Mouse (Mus musculus) heart, postnatal 14 days (tissue): ENCODE results near the gene Dhtkd1. TPM values are rescaled to one million over a fixed set of nuclear protein-coding genes. Genes with fewer than 3 reads are reported as not detected.
A peak's percentile ranks its signal among the peaks of the same experiment; 100 is the strongest.

Experiments used
- DNase-seq, 2 experiments: peaks; one replicate each; pipeline ENCODE4 v3.0.0; 2021 to 2022
- intact Hi-C: fragments of 180-260 bp; cut with DNase I; formaldehyde crosslinking; loops from one replicate; pipeline ENCODE4 v1.15.1; 2025
- total RNA-seq, 2 experiments: library from RNA; stranded (reverse); gene quantifications; 2 replicates each; pipeline ENCODE4 v1.2.3; 2021

Dhtkd1 gene
- total RNA-seq, 2 experiments from 2014 or later, result 1.9 to 5.7 TPM

DNA sequence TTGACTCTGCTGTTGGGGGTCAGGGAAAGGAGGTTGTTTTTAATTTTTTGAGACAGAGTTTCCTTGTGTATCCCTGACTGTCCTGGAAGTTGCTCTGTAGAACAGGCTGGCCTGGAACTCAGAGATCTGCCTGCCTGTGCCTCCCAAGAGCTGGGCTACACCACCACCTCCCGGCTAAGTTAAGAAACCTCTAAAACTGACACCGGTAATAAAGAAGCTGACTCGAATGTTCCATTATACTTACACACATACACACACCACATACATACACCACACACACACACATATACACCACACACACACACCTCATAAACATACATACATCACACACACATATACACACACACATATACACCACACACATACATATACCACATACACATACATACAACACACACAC is 7.7 kb downstream of the Dhtkd1 start:
- no peak for DNase-seq
- intact Hi-C loops, result no loop called here

DNA sequence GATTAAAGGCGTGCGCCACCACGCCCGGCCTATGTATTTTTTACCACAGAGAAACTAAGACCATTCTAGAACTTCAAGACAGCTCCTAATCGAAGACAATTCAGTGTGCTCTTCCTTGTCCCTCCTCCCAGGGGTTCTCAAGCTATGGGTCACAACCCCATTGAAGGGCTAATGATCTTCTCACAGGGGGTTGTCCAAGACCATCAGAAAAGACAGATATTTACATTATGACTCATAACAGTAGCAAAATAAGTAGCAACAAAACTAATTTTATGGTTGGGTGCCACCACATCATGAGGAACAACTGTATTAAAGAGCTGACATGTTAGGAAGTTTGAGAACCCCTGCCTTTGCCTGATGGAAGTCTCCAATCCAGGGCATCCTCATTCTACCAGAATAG is 10.7 kb downstream of the Dhtkd1 start:
- DNase-seq, result no peak
- intact Hi-C loops, result no loop called here

DNA sequence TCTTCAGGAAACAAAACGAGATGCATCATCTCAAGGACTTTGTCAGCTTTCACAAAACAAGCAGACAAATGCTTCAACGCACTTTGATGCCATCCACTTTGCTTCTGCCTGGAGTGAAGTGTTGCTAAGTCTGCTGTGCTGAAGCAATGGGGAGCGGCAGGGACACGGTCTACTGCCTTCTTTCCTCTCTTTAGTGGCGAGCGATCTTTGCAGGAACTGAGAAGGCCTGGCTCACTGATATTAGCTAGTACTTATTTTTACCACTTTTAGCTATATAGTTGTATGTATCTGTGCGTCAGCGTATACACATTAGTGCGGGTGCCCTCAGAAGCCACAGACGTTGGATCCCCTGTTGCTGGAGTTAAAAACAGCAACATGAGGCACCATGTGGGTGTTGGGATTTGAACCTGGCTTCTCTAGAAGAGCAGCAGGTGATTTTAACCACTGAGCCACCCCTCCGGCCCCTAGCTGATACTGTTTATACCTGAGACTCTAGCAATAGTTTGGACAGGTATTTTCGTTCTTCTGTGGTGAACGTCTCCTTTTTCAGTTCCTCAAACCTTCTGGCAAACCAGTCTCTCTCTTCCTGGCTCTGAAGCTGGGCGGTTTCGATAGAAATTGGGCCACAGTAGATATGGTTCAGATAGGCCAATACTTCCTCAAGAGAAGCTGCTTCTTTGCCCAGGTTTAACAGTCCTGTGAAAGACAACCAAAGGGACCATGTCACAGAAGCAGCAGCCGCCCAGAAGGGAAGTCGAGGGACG is 12.1 kb downstream of the Dhtkd1 start:
- intact Hi-C loops, result no loop called here
- no peak for DNase-seq

DNA sequence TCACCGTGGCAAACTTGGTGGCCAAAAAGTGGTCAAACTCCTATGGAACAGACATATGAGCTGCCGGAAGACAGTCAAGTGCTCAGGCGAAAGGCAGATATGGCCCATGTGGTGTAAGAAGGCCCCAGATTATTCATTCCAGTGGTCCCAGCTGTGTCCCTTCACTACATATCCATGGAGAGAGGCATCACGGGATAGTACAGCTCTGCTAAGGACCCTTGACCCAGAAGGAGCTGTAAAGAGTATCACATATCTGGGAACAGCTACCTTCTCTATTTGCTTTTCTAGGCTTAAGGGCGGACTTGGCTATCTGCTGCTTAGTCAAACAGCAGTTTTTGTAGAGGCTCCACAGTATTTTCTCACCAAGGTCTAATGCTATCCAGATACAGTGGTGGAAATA is 12.8 kb downstream of the Dhtkd1 start:
- intact Hi-C loops, result no loop called here
- DNase-seq, result no peak

DNA sequence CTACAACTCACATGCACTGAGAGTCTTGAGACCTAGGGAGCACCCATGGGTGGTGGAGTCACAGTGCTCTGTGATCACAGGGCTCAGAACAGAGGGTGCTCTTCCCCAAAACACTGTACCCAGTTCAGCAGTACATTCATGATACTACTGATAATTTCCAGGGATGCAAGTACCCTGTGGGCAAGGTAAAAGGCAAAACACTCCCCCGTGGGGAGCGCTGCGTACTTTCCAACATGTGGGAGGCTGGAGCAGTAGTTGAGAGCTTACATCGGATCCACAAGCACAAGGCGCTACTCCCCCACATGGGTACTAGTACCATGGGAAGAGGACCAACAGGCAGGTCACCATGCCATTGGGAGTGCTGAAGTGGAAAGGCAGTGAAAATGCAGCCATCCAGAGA is 15.1 kb downstream of the Dhtkd1 start:
- DNase-seq, result no peak
- intact Hi-C loops, result no loop called here

DNA sequence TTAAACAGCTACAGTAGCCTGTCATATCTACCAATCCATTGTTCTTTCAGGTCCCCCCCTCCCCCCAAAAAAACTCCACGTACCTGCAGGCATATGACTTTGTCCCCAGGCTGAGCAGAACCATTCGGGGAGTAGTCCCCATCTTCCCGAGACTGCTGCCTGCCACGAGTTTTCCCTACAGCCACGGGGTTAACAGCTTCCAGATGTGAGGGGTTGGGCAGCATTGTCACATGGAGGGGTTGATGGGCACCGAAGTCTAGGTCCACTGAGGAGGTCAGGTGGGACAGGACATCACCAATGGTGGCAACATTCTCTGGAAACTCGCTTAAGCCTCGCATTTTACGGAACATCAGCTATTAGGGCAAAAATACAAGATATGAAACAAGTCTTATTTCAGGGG is 18.8 kb downstream of the Dhtkd1 start:
- DNase-seq, result no peak
- intact Hi-C loops, result no loop called here

DNA sequence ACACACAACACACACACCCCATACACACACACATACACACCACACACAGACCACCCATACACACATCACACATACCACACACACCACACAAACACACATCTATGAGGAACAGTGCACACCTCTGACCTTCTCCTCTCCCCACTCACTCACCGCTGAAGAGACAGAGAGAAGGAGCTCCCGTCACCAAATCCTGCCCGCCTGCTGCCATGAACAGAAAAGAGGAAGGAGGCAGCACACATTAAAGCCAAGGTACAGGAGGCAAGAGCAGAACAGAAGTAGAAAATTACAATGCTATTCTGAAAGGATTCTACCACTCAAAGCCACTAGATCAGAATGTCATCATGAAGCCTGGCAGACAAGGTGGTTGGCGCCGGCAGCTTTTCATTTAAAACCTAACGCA is 19.8 kb downstream of the Dhtkd1 start:
- no peak for DNase-seq
- intact Hi-C loops, result no loop called here

DNA sequence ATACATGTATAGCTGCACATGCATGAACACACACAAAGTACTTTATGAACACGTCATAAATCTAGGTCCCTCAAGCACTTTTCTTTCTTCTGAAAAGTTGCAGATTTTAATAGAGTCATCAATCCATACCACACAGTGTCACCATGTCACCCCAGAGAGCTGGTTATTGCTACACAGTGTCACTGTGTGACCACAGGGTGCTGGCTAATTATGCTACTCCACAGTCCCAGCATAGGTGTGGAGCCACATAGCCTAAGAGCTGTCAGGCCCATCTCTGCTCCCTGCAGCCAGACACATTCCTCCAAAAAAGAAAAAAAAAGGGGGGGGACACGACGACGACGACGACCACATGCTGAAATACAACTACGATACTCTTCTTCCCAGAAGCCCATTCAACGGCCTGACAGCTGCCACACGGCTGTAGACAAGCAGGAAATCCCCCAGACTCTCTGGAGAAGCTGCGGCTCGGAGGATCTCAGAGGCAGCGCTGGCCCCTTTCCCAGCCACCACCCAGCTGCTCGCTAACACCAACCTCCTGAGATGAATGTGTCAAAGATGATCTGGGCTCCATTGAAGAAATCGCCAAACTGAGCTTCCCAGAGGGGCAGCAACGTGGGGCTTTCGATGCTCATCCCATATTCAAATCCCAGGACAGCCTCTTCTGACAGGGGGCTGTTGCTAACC is 31.2 kb downstream of the Dhtkd1 start:
- intact Hi-C loops, result no loop called here
- peak in 1 of 2 experiments; percentile 13 for DNase-seq

DNA sequence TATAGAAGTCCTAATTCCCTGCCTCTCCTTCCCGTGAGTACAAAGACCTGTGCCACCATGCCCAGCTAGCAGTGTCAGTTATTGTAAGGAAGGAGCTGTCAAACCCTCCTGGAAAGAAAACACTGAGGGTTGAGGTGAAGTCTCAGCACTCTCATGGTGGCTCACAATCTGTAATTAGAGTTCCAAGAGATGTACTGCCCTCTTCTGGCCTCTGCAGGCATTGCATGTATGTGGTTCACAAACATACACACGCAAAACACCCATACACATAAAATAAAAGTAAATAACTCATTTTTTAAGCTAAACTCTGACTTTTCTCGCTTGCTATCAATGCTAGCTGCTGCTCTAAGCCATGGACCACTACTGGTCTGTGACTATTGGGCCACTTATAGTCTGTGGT is 36.0 kb downstream of the Dhtkd1 start:
- intact Hi-C loops, result no loop called here
- peak; percentile 21 to 35 for DNase-seq

DNA sequence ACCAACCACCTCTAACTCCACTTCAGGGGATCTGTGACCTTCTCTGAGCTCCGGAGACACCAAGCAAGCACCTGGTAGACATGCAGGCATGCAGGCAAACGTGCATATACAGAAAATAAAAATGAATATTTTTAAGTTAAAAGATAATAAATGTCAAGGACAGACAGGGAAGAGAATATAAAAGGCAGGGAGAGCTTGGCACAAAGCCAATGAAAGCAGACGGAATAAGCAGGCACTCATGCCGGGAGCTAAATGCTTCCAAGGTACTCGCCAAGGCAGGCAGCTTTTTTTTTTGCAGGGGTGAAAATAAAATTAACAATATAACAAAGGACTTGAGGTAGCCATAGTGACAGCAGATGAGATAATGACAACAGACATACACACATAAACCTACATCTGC is 36.5 kb downstream of the Dhtkd1 start:
- intact Hi-C loops, result no loop called here

DNA sequence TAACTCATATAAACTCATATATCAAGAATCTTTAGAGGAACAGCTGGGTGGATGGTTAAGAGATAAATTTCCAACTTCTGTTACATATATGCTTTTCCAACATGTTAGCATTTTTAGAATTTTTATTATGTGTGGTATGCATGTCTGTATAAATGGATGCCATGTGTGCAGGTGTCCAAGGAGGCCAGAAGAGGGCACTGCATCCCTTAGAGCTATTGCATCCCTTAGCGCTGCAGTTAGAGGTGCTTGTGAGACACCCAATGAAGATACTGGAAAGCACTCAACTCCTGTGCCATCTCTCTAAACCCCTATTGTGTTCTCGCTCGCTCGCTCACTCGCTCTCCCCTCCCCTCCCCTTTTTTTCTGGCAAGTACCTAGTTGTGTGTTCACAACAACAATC is 42.4 kb downstream of the Dhtkd1 start:
- peak in 1 of 2 experiments; percentile 23 for DNase-seq

More for the DNA sequence above, 36.5 kb downstream of the Dhtkd1 start:
- peak in 1 of 2 experiments; percentile 25 for DNase-seq

DNA sequence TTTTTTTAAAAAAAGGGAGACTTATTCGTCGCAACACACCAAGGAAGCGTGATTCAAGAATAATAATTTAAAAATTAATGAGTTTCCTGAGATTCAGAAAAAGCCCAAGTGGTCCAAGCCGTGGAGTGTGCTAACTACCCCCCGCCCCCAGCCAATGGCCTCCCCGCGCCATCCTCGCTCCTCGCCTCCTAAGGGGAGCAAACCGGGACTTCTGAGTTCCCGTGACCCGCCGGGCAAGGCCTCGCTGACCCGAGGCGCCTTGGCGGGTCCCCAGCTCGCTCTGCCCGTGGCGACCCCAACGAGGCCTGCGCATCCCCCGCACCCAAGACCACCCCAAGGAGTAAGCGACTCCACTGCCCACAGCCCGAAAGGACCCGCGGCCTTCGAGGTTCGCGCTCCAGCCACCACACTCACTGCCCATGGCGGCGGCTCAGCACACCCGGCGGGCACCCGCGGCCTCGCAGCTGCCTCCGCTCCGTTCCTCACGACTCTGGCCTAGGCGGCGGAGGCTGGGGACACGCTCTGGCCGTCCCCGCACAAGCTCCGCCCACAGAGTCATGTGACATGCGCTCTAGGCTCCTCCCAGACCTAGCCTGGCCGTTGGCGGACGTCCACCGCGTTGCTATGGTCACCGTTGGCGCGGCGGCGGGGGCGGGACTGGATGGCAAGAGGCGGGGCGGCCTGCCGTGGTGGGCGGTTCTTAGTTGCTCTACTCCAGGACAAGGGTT is 47.6 kb downstream of the Dhtkd1 start, which contains the start of gene Sec61a2:
Gene Sec61a2 (minus strand): TSS at position 590 of the 728 bp plus-strand sequence.
- intact Hi-C loops, result loop anchor here (2.0 to 10.0 kb wide), 2 partner anchors 56 to 270 kb away; partner anchors contain the start of gene Upf2
- DNase-seq, result peak; percentile 100

More for the DNA sequence above, 42.4 kb downstream of the Dhtkd1 start:
- intact Hi-C loops, result no loop called here

DNA sequence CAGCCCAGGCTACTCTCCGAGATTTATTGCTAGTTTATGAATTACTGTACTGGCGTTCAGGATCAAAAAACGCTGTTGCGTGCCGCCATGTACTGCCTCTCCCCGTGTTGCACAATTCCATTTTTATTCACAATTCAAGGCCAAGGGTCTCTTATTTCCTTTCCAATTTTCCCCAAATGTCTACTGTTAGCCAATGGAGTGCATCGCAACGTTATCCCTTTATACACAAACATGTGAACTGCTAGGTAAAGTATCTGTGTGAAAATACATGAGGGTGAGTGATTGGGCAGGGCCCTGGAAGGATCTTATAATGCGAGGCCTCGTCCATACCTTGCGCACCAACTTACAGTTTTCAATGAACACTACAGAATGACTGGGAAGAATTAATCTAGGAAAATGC is 48.3 kb downstream of the Dhtkd1 start:
- DNase-seq, result no peak
- intact Hi-C loops, result loop anchor here (2.0 to 10.0 kb wide), 2 partner anchors 57 to 271 kb away; partner anchors contain the start of gene Upf2

DNA sequence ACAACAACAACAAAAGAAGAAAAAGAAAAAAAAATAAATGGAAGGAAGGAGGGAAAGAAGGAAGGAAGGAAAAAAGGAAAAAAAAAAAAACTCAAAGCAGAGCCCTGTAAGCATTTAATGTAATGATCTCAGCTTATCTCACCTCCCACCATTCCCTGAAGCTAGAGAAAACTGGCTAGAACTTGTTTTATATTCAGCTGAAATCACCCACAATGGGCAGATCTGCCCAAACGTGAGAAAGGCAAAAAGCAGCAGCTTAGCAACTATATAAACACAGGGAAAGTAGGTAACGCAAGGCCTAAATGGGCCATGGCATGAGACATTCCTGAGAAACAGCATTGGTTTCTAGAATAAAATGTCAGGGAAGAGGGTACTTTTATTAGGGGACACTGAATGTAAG is 53.2 kb downstream of the Dhtkd1 start:
- intact Hi-C loops, result no loop called here
- DNase-seq, result no peak

DNA sequence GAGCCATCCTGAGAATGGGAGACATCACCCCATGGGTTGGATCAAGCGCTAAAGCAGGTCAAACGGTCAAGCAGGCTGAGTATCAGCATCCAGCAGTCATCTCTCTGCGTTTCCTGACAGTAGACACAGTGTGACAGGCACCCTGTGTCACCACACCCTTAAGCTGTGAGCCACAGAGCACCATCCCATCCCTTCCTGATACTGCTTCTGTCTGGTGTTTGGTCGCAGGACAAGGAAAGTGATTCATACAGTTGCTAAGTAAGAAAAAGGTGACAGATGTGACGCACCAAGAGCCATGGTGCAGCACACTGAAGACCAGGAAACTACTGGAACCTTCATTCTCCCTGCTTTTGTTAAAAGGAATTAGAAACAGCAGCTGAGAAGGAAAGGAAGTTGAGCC is 53.7 kb downstream of the Dhtkd1 start:
- no peak for DNase-seq
- intact Hi-C loops, result no loop called here

DNA sequence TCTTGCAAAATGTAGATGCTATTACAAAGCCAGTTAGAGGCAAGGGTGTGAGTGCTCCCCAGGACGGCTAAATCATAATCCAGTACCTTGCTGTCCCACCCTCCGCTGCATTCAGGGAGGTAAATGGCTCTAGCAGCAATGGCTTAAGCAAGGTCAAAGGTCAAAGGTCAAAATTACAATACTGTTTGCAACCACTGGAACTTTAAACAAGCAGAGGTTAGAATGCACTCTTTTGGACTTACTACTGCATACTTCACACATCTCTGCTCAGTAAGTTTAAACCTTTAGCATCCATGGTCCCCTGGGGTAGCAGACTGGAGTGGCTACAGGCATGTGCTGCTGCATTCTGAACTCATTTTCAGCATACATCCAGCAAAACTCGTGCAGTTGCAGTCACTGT is 65.1 kb downstream of the Dhtkd1 start:
- intact Hi-C loops, result no loop called here
- no peak for DNase-seq

DNA sequence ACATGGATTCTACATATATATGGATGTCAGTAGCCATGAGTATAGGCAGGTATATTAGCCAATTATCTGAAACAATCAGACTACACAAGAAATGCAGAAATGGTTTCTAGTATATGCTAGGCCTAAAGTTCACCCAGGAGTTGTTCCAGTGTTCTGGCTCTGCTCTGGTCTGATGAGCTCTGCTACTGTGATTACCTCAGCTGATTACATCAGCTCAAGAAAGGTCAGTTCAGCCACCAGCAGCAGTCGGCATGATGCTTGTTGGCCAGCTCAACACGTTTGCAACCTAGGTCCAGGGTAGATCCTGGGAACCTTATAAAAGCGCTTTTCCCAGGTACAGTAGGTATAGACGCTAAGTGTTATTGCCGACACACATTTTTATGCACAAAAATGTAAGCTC is 72.8 kb downstream of the Dhtkd1 start:
- intact Hi-C loops, result no loop called here
- DNase-seq, result no peak

DNA sequence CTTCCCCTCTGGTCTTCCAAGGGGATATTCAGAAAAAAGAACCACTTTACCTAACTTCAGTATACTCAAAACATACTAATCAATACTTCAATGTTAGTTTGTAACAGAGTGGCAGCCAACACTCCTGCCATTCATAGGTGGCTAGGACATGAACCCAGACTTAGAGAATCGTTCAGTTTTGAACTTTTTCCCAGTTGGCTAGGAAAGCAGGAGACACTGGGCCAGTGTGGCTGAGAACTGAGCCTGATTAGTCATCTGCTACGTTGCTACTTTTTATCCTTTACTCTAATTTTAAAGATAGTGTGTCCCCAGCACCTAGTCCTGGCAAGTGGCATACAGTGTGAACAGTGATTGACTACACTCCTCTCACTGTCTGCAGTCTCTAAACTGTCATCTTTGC is 74.9 kb downstream of the Dhtkd1 start:
- no peak for DNase-seq
- intact Hi-C loops, result no loop called here

DNA sequence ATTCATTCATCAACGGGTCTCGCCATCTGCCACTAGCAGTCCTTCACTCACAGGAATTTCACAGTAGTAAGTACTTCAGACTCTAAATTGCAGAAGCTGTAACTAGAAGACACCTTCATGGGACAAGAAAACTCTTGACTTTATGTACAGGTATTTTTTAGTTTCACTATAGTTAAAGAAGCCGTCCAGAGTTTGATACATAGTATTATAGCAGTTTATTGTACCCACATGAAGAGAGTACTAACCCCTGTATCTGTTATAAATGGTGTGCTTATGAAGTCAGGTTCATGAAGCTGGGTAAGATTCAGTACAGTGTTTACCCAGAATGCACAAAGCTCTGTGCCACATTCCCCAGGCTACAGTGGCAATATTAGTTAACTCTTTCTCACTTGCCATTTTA is 79.8 kb downstream of the Dhtkd1 start, which contains the start of gene Gm13199:
Gene Gm13199 (minus strand): TSS at position 101 of the 400 bp plus-strand sequence.
- intact Hi-C loops, result no loop called here
- DNase-seq, result no peak

DNA sequence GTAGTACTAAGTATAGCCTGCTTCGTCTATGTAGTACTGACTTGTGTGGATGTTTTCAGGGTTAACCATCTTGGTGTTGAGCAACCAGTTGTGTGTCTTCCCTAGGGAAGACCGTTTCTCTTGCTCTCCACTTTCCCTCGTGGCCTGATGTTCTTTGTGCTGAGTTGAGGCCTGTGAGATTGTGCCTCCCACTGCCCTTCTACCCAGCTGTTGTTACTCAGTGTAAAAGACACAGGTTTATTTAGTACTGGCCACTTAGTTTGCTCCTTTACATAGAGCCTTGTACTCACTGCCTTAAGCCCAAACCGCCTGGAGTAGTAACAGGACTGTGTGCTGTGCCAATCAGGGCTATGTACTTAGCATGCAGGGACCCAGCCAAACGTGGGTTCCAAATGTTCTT is 90.7 kb downstream of the Dhtkd1 start:
- intact Hi-C loops, result no loop called here
- DNase-seq, result no peak

DNA sequence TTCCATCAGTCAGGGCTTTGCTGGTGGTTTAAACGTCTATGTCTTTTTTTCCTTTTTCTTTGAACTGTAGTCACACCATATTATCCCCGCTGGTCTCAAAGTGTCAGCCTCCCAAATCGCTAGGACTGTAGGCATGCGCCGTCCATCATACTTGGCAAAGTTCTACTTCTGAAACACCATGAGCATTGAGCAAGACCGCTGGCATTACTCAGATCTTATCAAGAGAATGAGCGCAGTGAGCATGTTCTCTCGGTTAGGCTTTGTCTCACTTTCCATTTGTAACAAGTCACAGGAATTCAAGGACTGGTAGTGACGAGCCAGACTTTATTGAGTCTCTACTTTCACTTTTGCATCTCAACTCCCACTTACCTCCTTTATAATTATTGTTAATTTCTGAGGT is 91.5 kb downstream of the Dhtkd1 start:
- no peak for DNase-seq
- intact Hi-C loops, result no loop called here
